ENCODE assay signal across 10 mouse cellular contexts in the genomic region with DNA sequence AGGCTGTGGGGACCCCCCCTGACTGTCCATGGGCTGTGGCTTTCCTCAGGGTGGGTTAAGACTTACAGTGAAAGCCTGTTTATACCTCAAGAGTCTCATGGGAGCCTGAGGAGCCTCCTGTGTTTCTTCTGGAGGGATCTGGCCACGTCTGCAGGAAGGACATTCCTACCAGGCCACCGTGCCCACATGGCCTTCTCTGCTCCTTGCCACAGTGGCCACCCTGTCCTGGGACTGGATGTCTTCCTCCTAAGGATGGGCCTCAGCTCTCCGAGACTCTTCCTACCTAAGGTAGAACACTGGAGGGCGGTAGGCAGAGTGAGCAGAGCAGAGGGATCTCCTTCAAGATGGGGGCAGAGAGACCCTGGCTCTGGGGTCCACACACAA.
A peak's percentile ranks its signal among the peaks of the same experiment; 100 is the strongest.
DNase-seq lines count a peak whose midpoint lies in the region; ATAC-seq and TF ChIP-seq lines count a peak whose summit lies in the region.
"Had no signal": no experiment of that assay in that cellular context is flagged by ENCODE, and none has a peak within 500 bp of the region (broad histone marks: within the 10 kb centered on the region; RNA-seq: fewer than 3 reads in every experiment).

No protein-coding gene starts in this region.

- no peak for TF ChIP-seq CTCF in olfactory bulb, adult 2 months (IDR thresholded peaks at IDR 0.05; ENCODE audit: insufficient read depth, low read depth, low read length)

- ATAC-seq in limb, embryonic 12.5 days (ENCODE audit: insufficient number of reproducible peaks, insufficient read depth, low FRiP score, low TSS enrichment, low read depth): 0 out of 2 replicates have a peak, but pooled peaks have one; percentile 16
- ATAC-seq in embryonic facial prominence, embryonic 14.5 days (ENCODE audit: low read depth): no peak
- ATAC-seq in hindbrain, embryonic 16.5 days: no peak
- ATAC-seq in monocyte, adult 5-6 weeks (replicated peaks; ENCODE audit: insufficient number of reproducible peaks, low FRiP score, low TSS enrichment, poor library complexity, severe bottlenecking): no peak

- no peak overlapping the region for H3K9ac ChIP-seq in limb, embryonic 12.5 days (replicated peaks)
- H3K9ac ChIP-seq in embryonic facial prominence, embryonic 14.5 days (ENCODE audit: low read depth, low read length): no peak overlapping the region
- no peak overlapping the region for H3K9ac ChIP-seq in hindbrain, embryonic 16.5 days (ENCODE audit: low read depth, low read length)

- H3K4me2 ChIP-seq in limb, embryonic 12.5 days: no peak overlapping the region
- H3K4me2 ChIP-seq in embryonic facial prominence, embryonic 14.5 days (ENCODE audit: low read depth, low read length): no peak overlapping the region
- no peak overlapping the region for H3K4me2 ChIP-seq in hindbrain, embryonic 16.5 days (ENCODE audit: low read length)

- H3K9me3 ChIP-seq in limb, embryonic 12.5 days: peaks cover 3% of the 10 kb centered on the region; the same call in 1 of the 2 replicates
- H3K9me3 ChIP-seq in limb, embryonic 10.5 days (replicated peaks): no peaks in the 10 kb centered on the region
- H3K9me3 ChIP-seq in embryonic facial prominence, embryonic 14.5 days (ENCODE audit: control insufficient read depth, low read length): no peaks in the 10 kb centered on the region
- H3K9me3 ChIP-seq in hindbrain, embryonic 16.5 days (ENCODE audit: control insufficient read depth, low read length): no peaks in the 10 kb centered on the region

- TF ChIP-seq POLR2A in olfactory bulb, adult 2 months (IDR thresholded peaks at IDR 0.05; ENCODE audit: insufficient read depth, low read depth, low read length): no peak

- H3K4me3 ChIP-seq in limb, embryonic 12.5 days (replicated peaks): no peak overlapping the region
- H3K4me3 ChIP-seq in limb, embryonic 10.5 days: no peak overlapping the region
- no peak overlapping the region for H3K4me3 ChIP-seq in embryonic facial prominence, embryonic 14.5 days (ENCODE audit: low read depth, low read length)
- H3K4me3 ChIP-seq in hindbrain, embryonic 16.5 days (ENCODE audit: low read length): no peak overlapping the region
- H3K4me3 ChIP-seq in olfactory bulb, adult 2 months (ENCODE audit: insufficient read depth, low read depth, low read length): no peak overlapping the region

- H3K27me3 ChIP-seq in limb, embryonic 12.5 days: no peaks in the 10 kb centered on the region
- H3K27me3 ChIP-seq in limb, embryonic 10.5 days (ENCODE audit: low read depth, poor library complexity, severe bottlenecking): no peaks in the 10 kb centered on the region
- no peaks in the 10 kb centered on the region for H3K27me3 ChIP-seq in embryonic facial prominence, embryonic 14.5 days (replicated peaks; ENCODE audit: control insufficient read depth, insufficient read depth, low read length)
- no peaks in the 10 kb centered on the region for H3K27me3 ChIP-seq in hindbrain, embryonic 16.5 days (replicated peaks; ENCODE audit: control insufficient read depth, insufficient read depth, low read length)

- WGBS in limb, embryonic 12.5 days: 78% methylated on average over 4 of the region's 4 CpGs
- WGBS in limb, embryonic 10.5 days: 84% methylated on average over 4 of the region's 4 CpGs
- 58% methylated on average over 4 of the region's 4 CpGs for WGBS in embryonic facial prominence, embryonic 14.5 days
- 66% methylated on average over 3 of the region's 4 CpGs for WGBS in hindbrain, embryonic 16.5 days
- 73% methylated on average over 4 of the region's 4 CpGs for WGBS in olfactory bulb, adult 2 months

- H3K36me3 ChIP-seq in limb, embryonic 12.5 days: peaks cover 78% of the 10 kb centered on the region
- peaks cover 95% of the 10 kb centered on the region for H3K36me3 ChIP-seq in limb, embryonic 10.5 days
- H3K36me3 ChIP-seq in embryonic facial prominence, embryonic 14.5 days (ENCODE audit: control insufficient read depth, insufficient read depth, low read length): peaks cover 29% of the 10 kb centered on the region
- H3K36me3 ChIP-seq in hindbrain, embryonic 16.5 days (ENCODE audit: control insufficient read depth, insufficient read depth, low read length): no peaks in the 10 kb centered on the region

- no peak for DNase-seq in limb, embryonic 10.5 days (ENCODE audit: low spot score)
- no peak for DNase-seq in embryonic facial prominence, embryonic 14.5 days (ENCODE audit: low spot score)
- no peak for DNase-seq in natural killer cell, adult 2 months (ENCODE audit: low spot score in 2 of 2)
- DNase-seq: adrenal gland, adult 8-10 months; cerebellum, adult 11 months; gastrocnemius, postnatal 36 days had no signal

- H3K4me1 ChIP-seq in limb, embryonic 12.5 days (replicated peaks): peaks cover 24% of the 10 kb centered on the region
- peaks cover 41% of the 10 kb centered on the region for H3K4me1 ChIP-seq in limb, embryonic 10.5 days
- H3K4me1 ChIP-seq in embryonic facial prominence, embryonic 14.5 days (ENCODE audit: control insufficient read depth, insufficient read depth, low read length): peaks cover 16% of the 10 kb centered on the region; the same call in 1 of the 2 replicates
- peaks cover 19% of the 10 kb centered on the region; the same call in 1 of the 2 replicates for H3K4me1 ChIP-seq in hindbrain, embryonic 16.5 days (ENCODE audit: control insufficient read depth, insufficient read depth, low read depth, low read length)
- peaks cover 42% of the 10 kb centered on the region for H3K4me1 ChIP-seq in olfactory bulb, adult 2 months (ENCODE audit: control insufficient read depth, insufficient read depth, low read length)

- H3K27ac ChIP-seq in limb, embryonic 12.5 days: peak overlapping the region; percentile 78; the same call in 1 of the 2 replicates
- H3K27ac ChIP-seq in limb, embryonic 10.5 days: no peak overlapping the region
- peak overlapping the region; percentile 75 for H3K27ac ChIP-seq in embryonic facial prominence, embryonic 14.5 days (replicated peaks; ENCODE audit: low read depth, low read length)
- peak overlapping the region; percentile 19; the same call in 1 of the 2 replicates for H3K27ac ChIP-seq in hindbrain, embryonic 16.5 days (ENCODE audit: low read depth, low read length)
- H3K27ac ChIP-seq in olfactory bulb, adult 2 months (ENCODE audit: insufficient read depth, low read depth, low read length): 0 out of 2 replicates have a peak overlapping the region, but pooled peaks have one; percentile 26
